Mouse (Mus musculus): ENCODE results near the gene Anks6.

GRCm38 (mm10) chr4:46988824-46989223 lies 68.4 kb downstream of the Anks6 start:
- TF ChIP-seq ZC3H11A (IDR thresholded peaks at IDR 0.05; ENCODE audit: low read depth, low read length), result no peak
- no peak for TF ChIP-seq CTCF (conservative IDR thresholded peaks at IDR 0.05 in 1 of 2, IDR thresholded peaks at IDR 0.05 in 1 of 2; ENCODE audit: low read depth in 2 of 2, low read length in 2 of 2)
- TF ChIP-seq CHD2 (IDR thresholded peaks at IDR 0.05; ENCODE audit: low read length), result no peak
- no peak for TF ChIP-seq TBP (conservative IDR thresholded peaks at IDR 0.05; ENCODE audit: low read depth, low read length)

Measured in CH12.LX (cell line).